Mouse (Mus musculus) G1E-ER4 (cell line): ENCODE data around the gene Morn3. TPM values are rescaled to one million over a fixed set of nuclear protein-coding genes. Genes with fewer than 3 reads are reported as not detected.

Experiments
- GATA1 ChIP-seq: IDR thresholded peaks from one replicate; pipeline ENCODE4 v1.8.0; 2012; ENCODE audit warnings: low read length, inconsistent platforms
- polyA plus RNA-seq: library from polyadenylated mRNA; stranded (reverse); fragments of >175 nt; gene quantifications from 2 replicates; pipeline ENCODE4 v1.2.3, GENCODE M21; 2012

The Morn3 gene
- polyA plus RNA-seq, 1 experiment: not detected

- no peak for TF ChIP-seq GATA1
Measured at GRCm38 (mm10) chr5:123039120-123039752, 7.6 kb downstream of the Morn3 start.

GRCm38 (mm10) chr5:123038115-123038514 lies 8.7 kb downstream of the Morn3 start:
- TF ChIP-seq GATA1: no peak

DNA sequence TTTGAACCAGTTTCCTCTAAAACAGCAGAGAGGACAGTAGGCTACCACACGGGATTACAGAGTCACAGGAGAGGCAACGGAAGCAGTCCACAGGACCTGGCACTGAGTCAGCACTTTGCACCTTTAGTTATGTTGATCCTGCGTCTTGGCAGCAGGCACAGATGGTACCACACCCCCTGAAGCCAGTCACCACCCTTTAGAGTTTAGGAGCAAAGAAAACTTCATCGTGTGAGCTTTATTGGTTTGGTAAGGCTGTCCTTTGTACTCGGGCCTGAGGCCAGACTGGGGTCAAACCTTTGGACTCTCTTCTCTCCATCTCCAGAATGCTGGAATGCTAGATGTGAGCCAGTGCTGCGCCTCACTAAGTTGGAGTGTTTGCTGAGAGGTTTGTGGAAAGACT lies 11.3 kb downstream of the Morn3 start:
- TF ChIP-seq GATA1: no peak

- no peak for TF ChIP-seq GATA1
Measured at GRCm38 (mm10) chr5:123035089-123035488, 11.7 kb downstream of the Morn3 start.

DNA sequence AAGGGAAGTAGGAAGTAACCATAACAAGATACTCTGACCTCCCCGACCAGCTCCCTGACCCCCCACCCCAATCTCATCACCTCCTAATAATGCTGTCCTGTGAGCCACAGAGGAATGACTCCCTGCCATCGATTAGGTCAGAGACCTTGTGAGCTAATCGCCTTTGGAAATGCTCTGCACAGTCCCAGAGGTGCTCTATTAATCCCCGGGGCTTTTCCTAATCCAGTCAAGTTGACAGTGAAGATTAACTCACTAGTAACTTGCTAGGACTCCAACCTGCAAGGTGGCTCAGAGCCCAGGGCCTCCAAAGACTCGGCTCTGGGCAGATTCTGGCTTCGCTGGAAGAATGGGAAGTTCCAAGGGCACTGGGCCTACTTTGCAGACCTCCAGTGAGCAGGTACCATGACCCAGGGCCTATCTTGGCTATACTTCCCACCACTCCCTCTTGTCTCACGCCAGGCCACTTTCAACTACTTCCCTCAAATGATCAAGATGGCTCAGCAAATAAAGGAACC lies 13.1 kb downstream of the Morn3 start:
- TF ChIP-seq GATA1: no peak

- no peak for TF ChIP-seq GATA1
Measured at GRCm38 (mm10) chr5:123031312-123031711, 15.5 kb downstream of the Morn3 start.

- no peak for TF ChIP-seq GATA1
Measured at GRCm38 (mm10) chr5:123029729-123030128, 17.1 kb downstream of the Morn3 start.

GRCm38 (mm10) chr5:123027436-123027835 lies 19.4 kb downstream of the Morn3 start:
- no peak for TF ChIP-seq GATA1

DNA sequence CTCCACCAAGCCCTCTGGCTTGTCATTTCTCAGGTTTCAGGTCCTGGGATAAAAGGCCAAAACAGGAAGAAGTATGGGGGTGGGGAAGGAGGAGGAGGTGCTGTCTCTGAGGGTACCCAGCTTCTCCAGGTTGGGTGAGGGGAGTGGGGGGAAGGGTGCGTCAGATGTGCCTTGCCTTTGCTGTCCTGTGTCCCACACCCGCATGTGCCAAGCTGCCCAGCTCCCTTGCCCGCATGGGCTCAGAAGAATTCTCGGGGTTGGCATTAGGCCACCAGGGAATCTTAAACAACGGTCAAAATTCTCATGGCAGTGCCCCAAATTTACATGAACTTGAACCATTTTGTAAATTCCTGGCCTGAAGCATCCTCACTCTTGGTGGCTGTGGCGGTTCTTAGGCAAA lies 20.4 kb downstream of the Morn3 start:
- TF ChIP-seq GATA1: no peak

DNA sequence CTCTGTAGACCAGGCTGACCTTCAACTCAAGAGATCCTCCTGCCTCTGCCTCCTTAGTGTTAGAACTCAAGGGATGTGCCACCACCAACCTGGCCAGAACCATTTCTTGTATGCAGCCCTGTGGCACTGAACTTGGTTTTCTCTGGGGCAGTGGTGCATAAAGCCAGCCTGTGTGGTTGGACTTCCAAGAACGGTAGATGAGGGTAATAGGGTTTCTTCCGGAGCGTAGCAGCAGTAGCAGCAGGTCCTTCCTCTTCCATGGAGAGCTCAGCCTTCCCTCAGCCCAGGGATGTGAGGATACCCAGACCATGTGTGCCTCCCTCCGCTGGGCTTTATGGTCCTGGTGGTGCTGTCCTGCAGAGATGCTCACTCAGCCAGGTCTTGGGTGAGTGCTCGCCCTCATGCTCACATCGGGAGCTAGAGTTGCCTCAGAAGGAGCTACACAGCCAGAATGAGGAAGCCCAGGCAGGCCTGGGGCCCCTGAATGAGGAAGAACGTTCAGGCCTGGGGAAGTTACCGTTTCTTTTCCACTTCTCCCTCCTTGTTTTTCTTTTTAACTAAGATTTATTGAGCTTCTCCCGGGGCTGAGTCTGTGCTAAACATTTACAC lies 21.7 kb downstream of the Morn3 start:
- no peak for TF ChIP-seq GATA1

DNA sequence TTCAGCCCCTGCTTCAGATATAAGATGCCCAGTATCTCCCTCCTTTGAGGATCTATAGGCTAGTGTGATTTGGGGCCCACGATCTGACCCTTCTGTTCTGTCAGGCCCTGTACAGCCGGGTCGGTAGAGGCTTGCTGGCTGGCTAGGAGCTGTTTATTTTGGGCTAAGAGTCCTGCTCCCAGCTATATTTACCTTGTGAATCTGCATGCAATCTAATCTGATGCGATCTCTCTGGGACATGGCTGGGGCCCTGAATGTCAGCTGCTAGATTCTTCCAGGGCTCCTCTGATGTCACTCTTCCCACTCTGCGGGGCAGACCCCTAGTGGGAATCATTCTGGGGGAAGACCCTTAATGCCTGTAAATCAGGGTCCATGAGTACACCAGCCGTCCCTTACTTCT lies 22.5 kb downstream of the Morn3 start:
- no peak for TF ChIP-seq GATA1

- no peak for TF ChIP-seq GATA1
Measured at GRCm38 (mm10) chr5:123023049-123023448, 23.8 kb downstream of the Morn3 start.

DNA sequence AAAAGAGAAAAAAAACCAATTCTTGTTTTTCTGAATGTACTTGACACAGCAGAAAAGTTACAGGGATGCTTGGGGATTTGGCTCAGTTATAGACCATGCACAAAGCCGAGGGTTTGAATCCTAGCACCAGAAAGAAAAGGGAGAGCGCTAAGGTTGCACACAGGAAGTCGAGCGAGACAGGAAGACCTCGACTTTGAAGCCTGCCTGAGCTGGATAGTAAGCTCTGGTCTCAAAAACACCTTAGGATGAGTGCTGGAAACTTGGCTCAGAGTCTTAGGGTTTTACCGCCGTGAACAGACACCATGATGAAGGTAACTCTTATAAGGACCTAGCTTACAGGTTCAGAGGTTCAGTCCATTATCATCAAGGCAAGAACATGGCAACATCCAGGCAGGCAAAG lies 25.4 kb downstream of the Morn3 start:
- TF ChIP-seq GATA1: no peak

DNA sequence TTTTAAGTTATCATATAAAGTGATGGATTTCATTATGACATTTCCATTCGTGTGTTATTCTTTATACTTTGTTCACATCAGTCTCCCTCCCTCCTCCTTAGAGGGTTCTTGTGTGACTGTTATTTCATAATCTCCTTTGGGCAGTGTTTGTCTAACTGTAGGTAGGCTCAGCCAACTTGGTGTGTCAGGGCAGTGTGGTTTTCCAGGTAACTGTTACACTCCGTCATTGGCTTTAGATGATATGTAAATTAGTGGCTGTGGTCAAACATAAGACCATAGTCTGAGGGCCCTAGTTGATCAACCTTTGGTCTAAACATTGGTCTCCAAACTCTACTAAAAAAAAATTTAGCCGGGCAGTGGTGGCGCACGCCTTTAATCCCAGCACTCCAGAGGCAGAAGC lies 26.4 kb downstream of the Morn3 start:
- no peak for TF ChIP-seq GATA1

DNA sequence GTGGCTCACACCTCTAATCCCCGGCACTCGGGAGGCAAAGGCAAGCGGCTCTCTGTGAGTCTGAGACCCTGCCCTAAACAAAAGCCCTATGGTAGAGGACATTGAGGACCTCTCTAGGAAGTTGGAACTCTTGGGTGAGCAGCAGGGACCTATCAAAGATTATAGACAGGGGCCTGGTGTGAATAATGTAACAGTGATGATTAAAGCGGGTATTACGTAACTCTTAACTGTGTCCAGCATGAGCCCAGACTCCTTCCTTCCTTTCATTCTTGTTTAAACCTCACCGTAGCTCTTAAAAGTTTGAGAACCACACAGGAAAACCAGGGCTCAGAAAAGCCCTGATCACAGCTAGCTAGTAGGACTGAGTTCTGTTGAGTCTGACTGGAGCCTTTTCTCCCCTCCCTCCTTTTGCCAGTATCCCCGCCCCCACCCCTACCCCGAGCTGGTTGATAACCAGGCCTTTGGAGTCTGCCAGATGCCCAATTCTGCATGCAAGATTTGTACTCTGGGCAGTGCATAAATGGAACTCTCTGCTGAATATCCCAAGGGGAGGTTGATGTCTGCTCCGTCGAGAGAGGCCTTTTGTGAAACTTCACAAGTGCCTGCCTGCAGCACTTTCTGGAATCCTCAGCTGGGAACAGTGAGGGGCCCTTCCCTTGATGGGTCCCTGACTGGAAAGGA lies 27.3 kb downstream of the Morn3 start:
- TF ChIP-seq GATA1: no peak

GRCm38 (mm10) chr5:123017504-123017903 lies 29.3 kb downstream of the Morn3 start:
- no peak for TF ChIP-seq GATA1

DNA sequence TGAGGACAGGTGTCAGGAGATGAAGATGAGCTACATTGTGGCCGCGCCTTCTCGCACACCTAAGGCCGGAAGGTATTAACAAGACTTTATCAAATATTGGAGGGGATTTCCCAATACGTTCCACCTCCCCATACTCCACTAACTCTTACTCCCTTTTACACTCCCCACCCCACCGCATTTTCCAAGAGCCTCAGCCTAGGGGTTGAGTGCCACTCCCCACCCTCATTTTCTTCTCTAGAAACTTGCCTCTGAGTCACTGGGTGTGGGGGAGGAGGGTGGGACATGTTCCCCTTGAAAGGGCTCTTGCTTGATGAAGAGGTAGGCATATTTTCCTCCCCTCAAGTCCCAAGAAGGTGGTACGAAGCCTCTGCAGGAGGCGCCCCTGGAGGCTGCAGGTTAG lies 30.9 kb downstream of the Morn3 start:
- no peak for TF ChIP-seq GATA1
